Mouse (Mus musculus): ENCODE measurements around the gene Csrnp3. TPM values are rescaled to one million over a fixed set of nuclear protein-coding genes. Genes with fewer than 3 reads are reported as not detected.

Gene Csrnp3
- total and polyA plus RNA-seq, 3 experiments = 0.04 to 0.39 (median 0.34) TPM

DNA sequence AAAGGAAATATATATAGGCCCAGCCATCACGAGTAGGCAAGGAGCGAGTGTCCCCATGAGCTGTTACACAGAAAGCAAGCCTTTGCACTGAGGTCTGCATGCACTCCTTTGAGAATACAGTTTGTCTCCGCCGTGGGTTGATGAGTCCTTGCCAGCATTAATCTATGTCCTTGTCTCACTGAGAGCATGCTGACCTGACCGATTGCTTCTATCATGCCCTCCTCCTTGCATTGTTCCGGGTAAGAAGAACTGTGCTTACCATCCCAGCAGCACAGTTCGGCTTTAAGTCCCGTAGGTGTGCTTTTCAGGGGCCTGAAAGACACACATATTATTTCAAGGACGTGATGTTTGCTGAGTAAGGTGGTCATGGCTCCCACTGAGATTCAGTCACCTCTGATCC, 173.1 kb downstream of the Csrnp3 start:
- H3K27me3 ChIP-seq (ENCODE audit: control insufficient read depth, insufficient read depth, low read length) = no peaks in the 10 kb centered on the region
- intact Hi-C loops (cut with DNase I) = no loop called here
- H3K36me3 ChIP-seq (ENCODE audit: control insufficient read depth, insufficient read depth, low read length) = no peaks in the 10 kb centered on the region
- DNase-seq = no peak
- no peaks in the 10 kb centered on the region for H3K79me2 ChIP-seq (replicated peaks; ENCODE audit: control insufficient read depth, insufficient read depth, low read length)
- H3K9ac ChIP-seq (ENCODE audit: low read depth, low read length) = no peak overlapping the region
- no peak overlapping the region for H3K4me3 ChIP-seq
- H3K27ac ChIP-seq = no peak overlapping the region
- WGBS = 78% methylated on average over 9 of the region's 9 CpGs
- no peaks in the 10 kb centered on the region for H3K4me1 ChIP-seq (ENCODE audit: control insufficient read depth, insufficient read depth, low read length)
- TF ChIP-seq EP300 (IDR thresholded peaks at IDR 0.05; ENCODE audit: insufficient read depth, low read depth, low read length) (no peak), POLR2A (IDR thresholded peaks at IDR 0.05; ENCODE audit: insufficient read depth, low read depth, low read length) (no peak), CTCF (IDR thresholded peaks at IDR 0.05) (no peak)

DNA sequence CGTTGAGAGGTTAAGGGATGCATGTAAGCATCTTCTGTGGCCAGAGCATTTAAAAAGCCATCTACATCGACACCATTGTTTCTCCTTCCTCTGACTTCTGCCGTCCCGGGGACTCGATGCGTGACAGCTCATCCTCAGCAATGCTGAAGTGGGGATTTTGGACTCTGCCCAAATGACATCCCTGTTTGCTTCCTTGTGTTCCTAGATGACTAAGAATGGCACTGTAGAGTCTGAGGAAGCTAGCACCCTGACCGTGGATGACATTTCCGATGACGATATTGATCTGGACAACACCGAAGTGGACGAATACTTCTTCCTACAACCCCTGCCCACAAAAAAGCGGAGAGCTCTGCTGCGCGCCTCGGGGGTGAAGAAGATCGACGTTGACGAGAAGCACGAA, 173.7 kb downstream of the Csrnp3 start:
- Histone ChIP-seq H3K4me1 (ENCODE audit: control insufficient read depth, insufficient read depth, low read length) (no peaks in the 10 kb centered on the region), H3K27ac (no peak overlapping the region), H3K36me3 (ENCODE audit: control insufficient read depth, insufficient read depth, low read length) (no peaks in the 10 kb centered on the region), H3K9ac (ENCODE audit: low read depth, low read length) (no peak overlapping the region), H3K79me2 (replicated peaks; ENCODE audit: control insufficient read depth, insufficient read depth, low read length) (no peaks in the 10 kb centered on the region), H3K27me3 (ENCODE audit: control insufficient read depth, insufficient read depth, low read length) (no peaks in the 10 kb centered on the region), H3K4me3 (no peak overlapping the region)
- no peak for TF ChIP-seq CTCF (IDR thresholded peaks at IDR 0.05)
- no peak for TF ChIP-seq POLR2A (IDR thresholded peaks at IDR 0.05; ENCODE audit: insufficient read depth, low read depth, low read length)
- no peak for TF ChIP-seq EP300 (IDR thresholded peaks at IDR 0.05; ENCODE audit: insufficient read depth, low read depth, low read length)
- WGBS = 87% methylated on average over 19 of the region's 19 CpGs
- intact Hi-C loops (cut with DNase I) = no loop called here
- no peak for DNase-seq

DNA sequence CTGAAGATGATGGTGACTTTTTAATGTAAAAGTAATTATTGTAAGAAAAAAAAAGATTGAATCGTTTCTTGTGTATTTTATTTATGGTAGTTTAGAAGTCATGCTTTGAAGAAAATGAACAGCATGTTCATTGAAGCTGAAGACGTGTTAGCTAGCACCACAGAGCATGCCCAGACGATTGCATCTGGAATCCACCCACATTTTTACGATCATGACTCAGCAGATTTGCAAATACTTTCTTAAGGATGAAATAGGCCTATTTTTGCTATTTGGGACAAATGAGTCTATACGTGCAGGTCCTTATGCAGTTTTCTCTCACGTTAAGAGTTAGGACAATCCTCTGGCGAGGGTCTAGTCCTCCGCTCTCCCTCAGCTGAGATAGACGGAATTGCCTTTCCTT, 177.9 kb downstream of the Csrnp3 start:
- Histone ChIP-seq H3K4me1 (ENCODE audit: control insufficient read depth, insufficient read depth, low read length) (no peaks in the 10 kb centered on the region), H3K79me2 (replicated peaks; ENCODE audit: control insufficient read depth, insufficient read depth, low read length) (no peaks in the 10 kb centered on the region), H3K9ac (ENCODE audit: low read depth, low read length) (no peak overlapping the region), H3K27me3 (ENCODE audit: control insufficient read depth, insufficient read depth, low read length) (no peaks in the 10 kb centered on the region), H3K27ac (no peak overlapping the region), H3K36me3 (ENCODE audit: control insufficient read depth, insufficient read depth, low read length) (no peaks in the 10 kb centered on the region), H3K4me3 (no peak overlapping the region)
- no peak for TF ChIP-seq CTCF (IDR thresholded peaks at IDR 0.05)
- no peak for TF ChIP-seq POLR2A (IDR thresholded peaks at IDR 0.05; ENCODE audit: insufficient read depth, low read depth, low read length)
- TF ChIP-seq EP300 (IDR thresholded peaks at IDR 0.05; ENCODE audit: insufficient read depth, low read depth, low read length) = no peak
- WGBS = 86% methylated on average over 9 of the region's 9 CpGs
- intact Hi-C loops (cut with DNase I) = no loop called here
- no peak for DNase-seq

DNA sequence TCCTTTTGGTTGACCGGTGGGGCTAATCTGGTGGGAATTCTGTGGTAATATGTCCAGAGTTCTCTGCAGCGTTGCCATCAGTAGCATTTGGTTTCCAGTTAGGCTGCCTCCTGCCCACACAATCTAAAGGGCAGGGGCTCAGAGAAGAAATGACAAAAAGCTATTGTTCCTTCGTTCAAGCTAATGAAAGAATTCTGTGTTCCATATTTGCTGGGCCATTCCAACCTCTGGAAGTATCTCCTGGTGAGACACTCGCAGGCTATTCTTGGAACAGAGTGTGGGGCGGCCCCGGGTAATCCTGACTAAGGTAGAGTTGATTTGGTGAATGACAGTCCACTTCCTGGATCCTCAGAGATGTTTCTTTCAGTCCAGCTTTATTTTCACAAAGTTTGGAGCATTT, 179.3 kb downstream of the Csrnp3 start:
- TF ChIP-seq CTCF (IDR thresholded peaks at IDR 0.05) (no peak), EP300 (IDR thresholded peaks at IDR 0.05; ENCODE audit: insufficient read depth, low read depth, low read length) (no peak), POLR2A (IDR thresholded peaks at IDR 0.05; ENCODE audit: insufficient read depth, low read depth, low read length) (no peak)
- Histone ChIP-seq H3K4me3 (no peak overlapping the region), H3K36me3 (ENCODE audit: control insufficient read depth, insufficient read depth, low read length) (no peaks in the 10 kb centered on the region), H3K27me3 (ENCODE audit: control insufficient read depth, insufficient read depth, low read length) (no peaks in the 10 kb centered on the region), H3K79me2 (replicated peaks; ENCODE audit: control insufficient read depth, insufficient read depth, low read length) (no peaks in the 10 kb centered on the region), H3K4me1 (ENCODE audit: control insufficient read depth, insufficient read depth, low read length) (no peaks in the 10 kb centered on the region), H3K27ac (no peak overlapping the region), H3K9ac (ENCODE audit: low read depth, low read length) (no peak overlapping the region)
- intact Hi-C loops (cut with DNase I) = no loop called here
- no peak for DNase-seq
- WGBS = 62% methylated on average over 6 of the region's 6 CpGs

DNA sequence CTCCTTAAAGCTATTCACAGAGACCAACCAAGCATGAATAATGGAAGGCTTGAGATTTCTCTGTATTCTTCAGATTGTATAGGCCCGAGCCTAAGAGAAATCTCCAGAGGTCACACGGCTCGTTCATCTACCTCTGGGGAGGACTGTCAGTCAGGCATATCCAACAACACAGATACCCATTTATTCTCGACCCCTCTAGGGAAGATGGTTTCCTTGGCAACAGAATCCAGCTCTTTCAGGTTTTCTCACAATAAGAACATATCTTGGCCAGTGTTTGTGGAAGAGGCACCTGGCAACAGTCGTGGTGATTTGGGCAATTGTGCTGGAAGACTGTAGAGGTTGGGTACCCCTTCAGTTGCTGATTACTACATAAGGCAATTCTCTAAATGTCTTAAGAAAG, 183.2 kb downstream of the Csrnp3 start:
- 68% methylated on average over 5 of the region's 5 CpGs for WGBS

DNA sequence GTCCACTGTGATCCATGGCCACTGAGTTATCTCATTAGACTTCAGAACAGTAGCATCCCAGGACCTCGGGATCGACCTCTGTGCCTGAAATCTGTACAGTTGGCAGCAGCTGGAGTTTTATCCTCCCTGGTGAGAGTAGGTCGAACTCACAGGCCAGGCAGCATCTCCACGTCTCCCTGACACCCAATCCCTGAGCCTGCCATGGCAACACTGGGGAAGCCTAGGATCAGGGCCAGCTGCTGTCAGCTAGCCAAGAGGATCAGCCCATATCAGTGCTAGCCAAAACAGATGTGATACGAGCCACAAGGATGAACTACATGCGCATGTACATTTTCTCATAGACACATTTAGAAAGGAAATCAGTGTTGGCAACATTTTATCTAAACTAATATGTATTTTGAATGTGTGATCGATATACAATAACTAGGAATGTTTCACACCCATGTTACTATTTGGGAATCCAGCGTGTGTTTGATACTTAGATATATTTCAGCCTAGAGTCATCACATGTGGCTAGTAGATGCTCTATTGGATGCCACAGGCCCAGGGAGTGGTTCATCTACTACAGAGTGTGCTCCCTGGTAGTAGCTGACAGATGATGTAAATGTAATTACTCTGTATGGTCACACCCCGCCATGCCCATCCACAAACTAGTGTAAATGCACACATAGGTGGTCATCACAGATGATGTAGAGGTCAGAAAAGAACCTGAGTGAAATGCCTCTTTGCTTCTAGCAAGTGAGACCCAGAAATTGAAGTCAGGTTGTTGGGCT, 189.5 kb downstream of the Csrnp3 start:
- 56% methylated on average over 9 of the region's 9 CpGs for WGBS
- H3K36me3 ChIP-seq (ENCODE audit: control insufficient read depth, insufficient read depth, low read length) = no peaks in the 10 kb centered on the region
- TF ChIP-seq POLR2A (IDR thresholded peaks at IDR 0.05; ENCODE audit: insufficient read depth, low read depth, low read length) (no peak), EP300 (IDR thresholded peaks at IDR 0.05; ENCODE audit: insufficient read depth, low read depth, low read length) (no peak), CTCF (IDR thresholded peaks at IDR 0.05) (no peak)
- no peaks in the 10 kb centered on the region for H3K79me2 ChIP-seq (replicated peaks; ENCODE audit: control insufficient read depth, insufficient read depth, low read length)
- intact Hi-C loops (cut with DNase I) = no loop called here
- no peak overlapping the region for H3K27ac ChIP-seq
- H3K4me3 ChIP-seq = no peak overlapping the region
- no peaks in the 10 kb centered on the region for H3K27me3 ChIP-seq (ENCODE audit: control insufficient read depth, insufficient read depth, low read length)
- H3K9ac ChIP-seq (ENCODE audit: low read depth, low read length) = no peak overlapping the region
- DNase-seq = no peak
- no peaks in the 10 kb centered on the region for H3K4me1 ChIP-seq (ENCODE audit: control insufficient read depth, insufficient read depth, low read length)

More for the DNA sequence above, 183.2 kb downstream of the Csrnp3 start:
- Histone ChIP-seq H3K36me3 (ENCODE audit: control insufficient read depth, insufficient read depth, low read length) (no peaks in the 10 kb centered on the region), H3K79me2 (replicated peaks; ENCODE audit: control insufficient read depth, insufficient read depth, low read length) (no peaks in the 10 kb centered on the region), H3K9ac (ENCODE audit: low read depth, low read length) (no peak overlapping the region), H3K27ac (no peak overlapping the region), H3K27me3 (ENCODE audit: control insufficient read depth, insufficient read depth, low read length) (no peaks in the 10 kb centered on the region), H3K4me1 (ENCODE audit: control insufficient read depth, insufficient read depth, low read length) (no peaks in the 10 kb centered on the region), H3K4me3 (no peak overlapping the region)
- TF ChIP-seq CTCF (IDR thresholded peaks at IDR 0.05) (no peak), POLR2A (IDR thresholded peaks at IDR 0.05; ENCODE audit: insufficient read depth, low read depth, low read length) (no peak), EP300 (IDR thresholded peaks at IDR 0.05; ENCODE audit: insufficient read depth, low read depth, low read length) (no peak)
- DNase-seq = no peak
- intact Hi-C loops (cut with DNase I) = no loop called here
